Mouse (Mus musculus): Measurements from ENCODE around the gene Pkd2l1. TPM values are rescaled to one million over a fixed set of nuclear protein-coding genes. Genes with fewer than 3 reads are reported as not detected.

The Pkd2l1 gene
- 0.11 and 0.40 TPM in 2 replicates for polyA plus RNA-seq (2012; rRNA removed)

DNA sequence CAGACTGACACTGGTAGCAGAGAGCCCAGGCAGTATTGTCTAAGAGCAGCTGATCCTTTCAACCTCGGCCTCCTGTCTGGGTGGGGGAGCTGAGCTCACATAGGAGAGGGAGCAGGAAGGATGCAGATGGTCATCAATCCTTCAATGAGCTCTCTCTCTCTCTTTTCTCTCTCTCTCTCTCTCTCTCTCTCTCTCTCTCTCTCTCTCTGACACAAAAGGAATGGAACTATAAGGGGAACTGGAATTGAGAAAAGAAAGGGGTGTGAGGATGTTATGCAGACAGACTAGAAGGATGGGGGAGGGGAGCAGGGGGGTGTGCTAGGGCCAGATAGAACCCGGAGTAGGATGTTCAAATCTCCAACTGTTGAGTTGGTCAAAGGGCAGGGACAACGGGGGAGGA lies at the start of gene Pkd2l1:
Gene Pkd2l1 (minus strand): TSS at position 101 of the 400 bp plus-strand sequence.
- whole genome bisulfite sequencing: 30% methylated on average over 3 of the region's 3 CpGs
- DNase-seq (ENCODE audit: low read depth, low spot score): no peak

DNA sequence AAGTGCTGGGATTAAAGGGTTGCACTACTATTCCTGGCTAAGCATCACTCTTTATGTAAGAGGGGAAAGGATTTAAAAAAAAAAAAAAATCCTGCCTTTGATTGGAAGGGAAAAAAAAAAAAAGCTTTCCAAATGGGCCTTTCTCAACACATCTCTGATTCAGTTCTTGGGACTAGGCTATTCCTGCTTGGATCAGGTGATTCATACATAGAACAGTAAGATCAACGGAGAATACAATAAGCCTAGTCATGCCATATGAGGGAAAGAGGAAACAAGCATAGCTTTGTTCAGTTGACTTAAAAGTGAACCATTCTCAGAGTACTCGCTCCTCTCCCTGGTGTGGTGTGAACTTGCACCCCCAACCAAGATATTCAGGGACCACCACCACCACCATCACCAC lies 46.7 kb upstream of the Pkd2l1 start:
- DNase-seq (ENCODE audit: low read depth, low spot score): no peak
- 52% methylated on average over 2 of the region's 2 CpGs for WGBS

DNA sequence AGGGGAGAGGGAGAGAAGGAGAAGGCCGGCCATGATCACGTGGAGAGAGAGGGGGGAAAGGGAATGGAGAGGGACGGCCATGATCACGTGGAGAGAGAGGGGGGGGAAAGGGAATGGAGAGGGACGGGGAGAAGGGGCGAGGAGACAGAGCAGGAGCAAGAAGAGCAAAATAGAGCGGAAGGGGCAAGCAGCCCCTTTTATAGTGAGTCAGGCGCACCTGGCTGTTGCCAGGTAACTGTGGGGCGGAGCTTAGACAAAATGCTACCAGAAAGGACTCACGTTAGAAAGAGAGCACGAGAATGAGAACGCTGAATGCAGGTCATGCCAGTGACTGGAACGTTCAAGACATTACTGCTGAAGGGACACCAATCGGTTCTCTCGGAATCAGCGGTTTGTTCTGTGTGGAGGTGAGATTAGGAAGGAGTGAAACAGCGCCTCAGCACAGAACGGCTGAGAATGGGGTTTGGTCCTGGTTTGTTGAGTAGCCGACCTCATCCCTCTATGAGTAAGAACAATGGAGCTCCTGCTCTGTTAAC lies 45.3 kb upstream of the Pkd2l1 start:
- WGBS: 9% methylated on average over 19 of the region's 19 CpGs
- DNase-seq (ENCODE audit: low read depth, low spot score): no peak

DNA sequence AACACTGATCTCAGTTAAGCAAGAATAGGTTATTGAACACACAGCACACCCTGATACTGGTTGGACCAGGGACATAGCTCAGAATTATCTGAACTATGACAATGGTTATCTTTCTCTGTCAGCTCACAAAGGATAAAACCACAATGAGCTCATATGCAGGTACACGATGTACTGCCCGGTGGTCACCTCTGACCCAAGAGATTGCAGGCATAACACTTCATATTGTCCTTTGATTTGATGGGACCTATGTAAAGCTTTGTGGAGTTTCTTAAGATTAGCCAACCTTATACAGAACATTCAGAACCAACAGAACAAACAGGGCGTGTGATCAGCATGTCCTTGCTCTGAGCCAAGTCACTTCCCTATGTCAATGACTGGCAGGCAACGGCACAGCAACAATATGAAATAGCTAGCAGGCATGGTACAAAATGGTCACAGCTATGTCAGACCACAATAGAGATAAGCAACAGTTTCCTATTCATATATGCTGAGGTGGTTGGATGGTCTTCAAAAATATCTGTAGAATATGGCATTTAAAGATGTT lies 39.4 kb upstream of the Pkd2l1 start:
- no peak for DNase-seq (ENCODE audit: low read depth, low spot score)
- WGBS: 72% methylated on average over 4 of the region's 4 CpGs

DNA sequence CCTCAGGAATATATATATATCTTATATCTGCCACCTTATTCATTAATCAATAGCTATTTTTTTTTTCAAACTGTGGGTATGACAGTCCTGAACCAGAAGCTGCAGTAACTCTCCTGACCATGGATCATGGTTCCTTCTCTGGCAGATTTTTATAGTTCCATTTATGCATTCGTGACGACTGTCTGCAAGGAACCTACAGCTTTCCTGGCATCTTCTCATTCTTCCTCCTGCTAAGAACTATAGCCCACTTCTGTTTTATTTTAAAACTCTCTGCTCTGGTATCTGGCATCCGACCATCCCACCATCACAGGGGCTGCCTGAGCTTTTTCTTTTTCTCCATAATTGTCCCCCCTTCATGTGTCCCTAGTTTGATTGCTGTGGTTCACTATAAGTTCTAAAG lies 38.0 kb upstream of the Pkd2l1 start:
- no peak for DNase-seq (ENCODE audit: low read depth, low spot score)
- WGBS: 60% methylated on average over 3 of the region's 3 CpGs

DNA sequence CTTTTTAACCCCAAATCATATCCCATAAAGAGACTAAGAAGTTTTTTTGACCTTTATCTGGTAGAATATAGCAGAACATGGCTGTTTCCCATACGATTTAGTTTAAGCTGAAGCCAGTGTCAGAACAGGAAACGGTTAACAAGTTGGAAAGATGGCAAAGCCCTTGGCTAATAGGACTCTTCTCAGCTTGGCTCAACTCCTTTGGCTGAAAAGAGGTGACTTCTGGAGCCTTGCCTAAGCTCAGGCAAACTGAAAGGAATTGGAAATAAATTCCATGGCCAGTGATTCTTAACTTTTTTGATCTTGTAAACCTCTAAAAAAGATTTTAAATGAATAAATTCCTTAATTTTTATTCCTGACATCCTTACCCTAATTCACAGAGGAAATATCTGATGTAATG lies 37.5 kb upstream of the Pkd2l1 start:
- WGBS: 73% methylated on average over 2 of the region's 2 CpGs
- no peak for DNase-seq (ENCODE audit: low read depth, low spot score)

DNA sequence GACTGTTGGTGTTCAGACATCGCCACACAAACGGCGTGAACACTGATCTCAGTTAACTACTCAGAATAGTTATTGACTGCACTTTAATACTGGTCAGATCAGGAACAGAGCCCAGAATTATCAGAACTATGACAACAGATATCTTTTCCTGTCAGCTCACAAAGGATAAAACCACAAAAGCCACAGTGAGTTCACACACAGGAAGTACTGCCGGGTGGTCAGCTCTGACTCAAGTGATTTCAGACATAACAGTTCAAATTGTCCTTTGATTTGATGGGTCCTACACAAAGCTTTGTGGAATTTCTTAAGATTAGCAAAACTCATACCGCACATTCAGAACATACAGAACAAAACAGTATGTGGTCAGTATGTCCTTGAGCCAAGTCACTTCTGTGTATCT lies 33.5 kb upstream of the Pkd2l1 start:
- no peak for DNase-seq (ENCODE audit: low read depth, low spot score)
- 84% methylated on average over 5 of the region's 5 CpGs for WGBS

DNA sequence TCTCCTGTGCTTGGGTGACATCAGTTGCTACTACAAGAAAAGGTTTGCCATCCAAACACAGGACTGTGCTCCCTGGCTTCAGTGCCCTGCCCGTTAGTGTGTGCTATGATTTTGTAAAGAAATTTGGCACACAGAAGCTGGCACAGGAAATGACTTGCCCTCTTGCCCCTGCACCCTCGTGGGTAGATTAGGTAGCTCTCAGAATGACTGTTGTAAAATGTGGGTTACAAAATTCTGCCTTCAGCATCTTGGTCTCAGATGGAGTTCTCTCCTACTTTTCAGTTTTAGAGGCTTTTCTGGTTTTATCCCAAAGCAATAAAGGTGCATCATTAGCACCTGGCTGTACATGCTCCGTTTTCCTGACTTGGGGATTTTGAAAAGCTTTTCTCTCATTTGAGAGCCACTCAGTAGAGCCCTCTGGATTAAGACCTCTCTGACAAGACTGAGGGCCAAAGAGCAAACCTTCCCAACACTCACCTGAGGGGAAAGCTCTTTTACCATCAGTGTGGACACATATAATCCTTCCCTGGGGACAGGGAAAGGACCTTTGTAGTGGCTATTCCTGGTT lies 25.8 kb upstream of the Pkd2l1 start:
- DNase-seq (ENCODE audit: low read depth, low spot score): no peak
- 25% methylated on average over 3 of the region's 3 CpGs for WGBS

DNA sequence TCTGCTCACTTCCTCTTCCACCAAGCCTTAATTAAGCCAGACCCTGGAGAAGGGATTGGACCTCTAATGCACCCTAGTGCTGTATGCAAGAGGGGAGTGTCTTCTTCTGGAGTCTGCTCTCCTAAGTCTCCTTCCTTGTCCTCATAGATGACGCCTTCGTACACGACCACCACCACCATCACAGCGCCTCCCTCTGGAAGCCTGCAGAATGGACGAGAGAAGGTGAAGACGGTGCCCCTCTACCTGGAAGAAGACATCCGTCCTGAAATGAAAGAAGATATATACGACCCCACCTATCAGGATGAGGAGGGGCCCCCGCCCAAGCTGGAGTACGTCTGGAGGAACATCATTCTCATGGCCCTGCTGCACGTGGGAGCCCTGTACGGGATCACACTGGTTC lies 23.0 kb upstream of the Pkd2l1 start:
- 73% methylated on average over 12 of the region's 12 CpGs for WGBS
- DNase-seq (ENCODE audit: low read depth, low spot score): no peak

DNA sequence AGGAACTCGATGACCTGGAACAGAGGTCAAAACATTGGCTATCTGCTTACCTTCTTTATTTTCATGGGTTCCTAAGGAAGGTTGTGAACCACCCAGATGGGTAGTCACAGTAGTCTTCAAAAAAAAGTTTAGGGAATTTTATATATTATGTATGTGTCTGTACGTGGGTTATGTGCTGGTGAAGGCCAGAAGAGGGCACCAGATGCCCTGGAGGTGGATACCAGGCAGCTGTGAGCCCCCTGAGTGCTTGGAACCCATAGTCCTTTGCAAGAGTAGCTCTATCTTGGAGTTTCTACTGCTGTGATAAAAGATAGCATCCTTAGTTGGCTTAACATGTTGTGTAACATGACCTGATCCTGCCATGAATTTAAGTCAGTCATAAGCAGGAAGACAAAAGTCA lies 14.8 kb upstream of the Pkd2l1 start:
- 59% methylated on average over 2 of the region's 2 CpGs for WGBS
- no peak for DNase-seq (ENCODE audit: low read depth, low spot score)

DNA sequence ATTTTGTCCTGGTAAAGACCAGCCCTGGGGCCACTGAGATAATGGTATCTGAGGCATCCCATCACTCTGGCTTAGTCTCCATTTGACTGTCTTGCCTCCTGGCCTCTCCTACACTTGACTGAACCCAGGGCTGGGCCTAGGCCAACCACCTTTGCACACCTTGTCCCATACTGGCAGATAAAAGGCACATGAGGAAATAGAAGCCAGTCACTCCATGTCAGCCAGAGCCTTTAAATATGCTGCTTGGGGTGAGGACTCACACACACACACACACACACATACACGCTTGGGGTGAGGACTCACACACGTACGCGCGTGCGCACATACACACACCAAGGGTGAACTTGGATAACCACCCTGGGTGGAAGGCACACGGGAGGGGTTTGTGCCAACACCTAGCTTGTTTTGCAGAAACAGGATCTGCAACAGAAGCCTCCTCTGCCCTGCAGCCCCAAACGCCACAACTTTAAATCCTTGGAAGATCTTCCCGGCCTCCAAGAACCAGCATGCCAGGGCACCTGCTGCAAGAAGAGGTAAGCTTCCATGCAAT lies 10.8 kb upstream of the Pkd2l1 start, which contains the start of gene Scd3:
Gene Scd3 (plus strand): TSS at position 255 of the 550 bp plus-strand sequence.
- no peak for DNase-seq (ENCODE audit: low read depth, low spot score)
- WGBS: 94% methylated on average over 9 of the region's 9 CpGs

DNA sequence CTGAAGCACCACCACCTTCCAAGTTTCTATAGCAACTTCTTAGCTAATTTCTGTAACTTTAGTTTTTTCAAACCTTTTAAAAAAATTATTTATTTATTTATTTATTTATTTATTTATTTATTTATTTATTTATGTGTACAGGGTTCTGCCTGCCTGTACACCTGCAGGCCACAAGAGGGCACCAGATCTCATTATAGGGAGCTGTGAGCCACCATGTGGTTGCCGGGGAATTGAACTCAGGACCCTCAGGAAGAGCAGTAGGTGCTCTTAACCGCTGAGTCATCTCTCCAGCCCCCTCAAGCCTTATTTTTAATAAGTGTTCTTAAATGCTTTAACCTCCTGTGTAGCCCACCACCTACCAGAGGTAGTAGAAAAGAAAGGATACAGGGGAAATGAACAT lies 6.7 kb upstream of the Pkd2l1 start:
- DNase-seq (ENCODE audit: low read depth, low spot score): no peak
- WGBS: 74% methylated on average over 2 of the region's 2 CpGs

DNA sequence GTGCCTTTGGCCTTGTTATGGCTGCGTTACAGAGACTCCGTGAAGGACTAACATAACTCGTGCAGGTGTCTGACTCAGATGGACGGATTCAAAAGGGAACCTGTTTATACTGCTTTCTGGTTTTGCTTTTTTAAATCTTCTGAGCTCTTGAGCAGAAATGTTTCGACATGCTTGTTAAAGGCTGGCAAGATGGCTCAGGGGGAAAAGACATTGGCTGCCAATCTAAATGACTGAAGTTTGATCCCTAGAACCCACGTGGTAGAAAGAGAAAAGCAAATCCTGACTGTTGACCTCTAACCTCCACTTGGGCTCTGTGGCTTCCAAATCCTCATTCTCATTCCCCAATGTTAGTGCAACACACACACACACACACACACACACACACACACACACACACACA lies 6.3 kb upstream of the Pkd2l1 start:
- WGBS: 80% methylated on average over 6 of the region's 6 CpGs
- DNase-seq (ENCODE audit: low read depth, low spot score): no peak

DNA sequence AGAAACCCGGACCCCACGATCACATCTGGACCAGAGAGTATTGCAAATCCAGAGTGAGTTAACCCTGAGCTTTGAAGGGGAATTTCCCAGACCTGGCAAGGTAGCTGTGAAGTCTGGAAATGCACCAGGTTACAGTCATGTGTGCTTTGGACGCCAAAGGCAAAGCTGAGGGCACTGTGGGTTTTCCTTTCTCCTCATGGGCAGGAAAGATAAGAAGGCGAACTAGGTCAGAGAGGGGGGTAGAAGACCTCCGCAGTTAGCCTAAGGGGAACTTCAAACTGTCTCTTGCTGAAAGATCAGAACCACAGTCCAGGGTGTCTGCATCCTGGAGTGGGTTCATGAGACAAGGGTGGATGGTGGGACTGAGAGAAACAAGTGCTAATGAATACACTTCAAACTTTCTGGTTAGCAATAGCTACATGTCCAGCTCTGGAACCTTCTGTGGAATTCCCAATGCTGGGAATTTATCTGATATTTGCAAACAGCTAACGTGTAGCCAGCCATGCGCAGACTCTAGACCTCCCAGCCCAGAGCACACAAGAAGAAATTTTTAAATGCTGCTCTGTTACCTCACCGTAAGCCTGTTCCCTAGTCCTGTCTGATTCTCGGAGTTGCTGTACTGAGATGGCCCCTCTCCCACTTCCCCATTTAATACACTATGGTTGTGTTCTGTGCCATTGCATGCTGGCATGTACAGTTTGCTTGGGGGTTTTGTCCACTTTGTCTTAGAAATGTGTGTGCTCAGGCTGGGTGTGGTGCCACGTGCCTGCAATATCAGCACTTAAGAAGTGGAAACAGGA lies 5.0 kb upstream of the Pkd2l1 start:
- DNase-seq (ENCODE audit: low read depth, low spot score): no peak
- WGBS: 82% methylated on average over 10 of the region's 10 CpGs

DNA sequence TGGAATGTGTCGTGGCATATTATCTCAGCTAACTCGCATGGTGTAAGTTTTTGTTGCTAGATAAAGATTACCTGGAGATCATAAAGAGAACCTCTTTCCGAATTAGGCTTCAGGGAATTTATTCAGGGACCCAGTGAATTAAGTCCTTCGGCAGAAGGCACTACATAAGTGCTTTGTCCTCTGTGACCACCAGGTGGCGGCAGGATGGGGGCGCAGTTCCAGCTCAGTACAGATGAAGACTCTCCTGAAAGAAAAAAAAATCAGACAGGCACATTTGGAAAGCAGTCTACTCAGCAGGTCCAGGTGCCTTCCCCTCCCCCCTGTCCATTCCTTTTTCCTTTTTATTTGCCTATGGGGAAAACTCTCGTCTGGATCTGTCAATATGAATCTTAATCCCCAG lies 2.9 kb upstream of the Pkd2l1 start:
- DNase-seq (ENCODE audit: low read depth, low spot score): peak; percentile 13
- WGBS: 13% methylated on average over 7 of the region's 7 CpGs

DNA sequence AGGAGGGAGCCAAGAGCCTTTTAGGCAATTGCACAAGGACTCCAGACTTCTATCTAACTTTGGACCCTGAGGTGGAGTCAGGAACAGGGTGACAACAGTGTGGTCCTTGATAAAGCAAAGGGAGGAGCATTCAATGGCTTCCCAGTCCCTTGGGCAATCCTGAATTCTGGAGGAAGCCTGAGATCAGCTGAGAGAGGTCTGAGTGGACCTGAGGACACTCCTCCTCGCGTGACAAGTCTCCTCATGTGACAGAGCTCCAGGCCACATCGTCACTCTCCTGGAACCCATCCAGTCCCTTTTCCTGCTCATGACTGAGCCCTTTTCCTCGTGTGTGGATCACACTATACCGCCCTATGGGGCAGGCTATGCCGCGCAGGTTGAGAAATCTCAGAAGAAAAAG lies 1.7 kb upstream of the Pkd2l1 start:
- DNase-seq (ENCODE audit: low read depth, low spot score): no peak
- WGBS: 52% methylated on average over 7 of the region's 7 CpGs

DNA sequence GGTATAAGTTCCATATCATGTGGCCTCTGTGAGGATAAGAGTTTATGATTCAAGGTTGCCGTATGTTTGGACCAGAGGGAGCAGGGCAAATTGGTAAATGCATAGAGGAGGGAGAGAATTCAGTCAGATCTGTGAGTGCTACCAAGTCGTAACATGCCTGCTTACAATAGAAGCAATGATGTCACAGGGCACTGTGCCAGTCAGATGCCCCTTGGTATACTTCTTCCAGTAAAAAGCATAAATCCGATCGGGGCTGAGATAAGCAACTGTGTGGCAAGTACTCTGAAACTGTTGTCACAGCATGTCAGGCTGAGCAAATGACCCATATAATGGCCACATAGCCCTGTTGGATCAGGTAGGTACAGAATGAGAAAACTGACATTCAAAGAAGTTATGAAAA lies 3.2 kb downstream of the Pkd2l1 start:
- 47% methylated on average over 4 of the region's 4 CpGs for WGBS
- no peak for DNase-seq (ENCODE audit: low read depth, low spot score)

DNA sequence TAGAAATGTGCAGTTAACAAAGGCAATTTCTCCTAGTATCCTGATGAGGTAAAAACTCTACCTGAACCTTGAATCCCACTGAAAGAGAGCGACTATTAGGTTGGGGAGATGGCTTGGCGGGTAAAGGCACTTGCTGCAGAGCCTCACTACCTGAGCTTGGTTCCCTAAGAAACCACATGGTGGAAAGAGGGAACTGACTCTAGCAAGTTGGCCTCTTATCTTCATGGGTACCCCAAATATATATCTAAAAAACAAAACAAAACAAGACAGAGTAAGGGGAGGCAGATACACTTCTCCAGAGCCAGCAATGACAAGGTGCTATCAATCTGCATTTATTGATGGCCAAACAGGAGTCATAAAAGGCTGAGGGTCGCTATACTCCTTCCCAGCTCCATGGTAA lies 8.3 kb downstream of the Pkd2l1 start:
- DNase-seq (ENCODE audit: low read depth, low spot score): no peak
- WGBS: 52% methylated on average over 3 of the region's 3 CpGs

DNA sequence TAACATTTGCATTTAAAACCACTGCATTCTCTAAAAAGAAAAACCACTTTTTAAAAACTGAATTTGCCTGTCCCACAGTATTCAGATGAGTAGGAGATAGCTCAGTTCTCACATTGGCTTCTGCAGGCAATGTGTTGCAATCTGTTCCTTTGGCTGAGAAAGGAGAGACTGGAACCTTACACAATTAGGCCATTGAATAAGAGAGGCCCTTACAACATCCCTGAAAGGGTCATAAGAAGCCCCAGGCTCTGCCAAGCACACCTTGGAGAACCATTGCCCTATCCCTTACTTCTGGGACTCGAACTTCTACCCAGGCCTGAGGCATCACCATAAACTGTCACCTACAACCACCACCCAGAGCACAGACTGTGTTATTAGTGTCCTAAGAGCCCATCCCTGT lies 11.7 kb downstream of the Pkd2l1 start:
- no peak for DNase-seq (ENCODE audit: low read depth, low spot score)
- 76% methylated on average over 1 of the region's 1 CpGs for WGBS

DNA sequence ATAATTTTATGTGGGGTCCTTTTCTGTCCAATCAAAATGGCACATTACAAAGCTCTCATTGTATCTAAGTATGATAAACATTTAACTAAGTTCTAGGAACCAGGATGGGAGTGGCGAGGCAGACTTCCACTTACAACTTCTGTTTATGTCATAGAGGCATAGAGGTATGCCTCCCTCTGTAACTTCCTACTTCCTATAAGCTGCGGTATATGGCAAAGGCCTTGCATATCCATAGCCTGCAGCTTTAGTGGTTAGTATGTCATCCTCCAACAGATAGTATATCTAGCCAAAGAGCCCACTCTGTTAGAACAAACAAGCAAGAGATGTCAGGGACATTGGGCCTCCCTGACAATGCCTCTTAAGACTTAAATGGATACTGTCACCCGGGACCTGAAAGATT lies 15.5 kb downstream of the Pkd2l1 start:
- WGBS: 72% methylated on average over 3 of the region's 3 CpGs
- DNase-seq (ENCODE audit: low read depth, low spot score): no peak

DNA sequence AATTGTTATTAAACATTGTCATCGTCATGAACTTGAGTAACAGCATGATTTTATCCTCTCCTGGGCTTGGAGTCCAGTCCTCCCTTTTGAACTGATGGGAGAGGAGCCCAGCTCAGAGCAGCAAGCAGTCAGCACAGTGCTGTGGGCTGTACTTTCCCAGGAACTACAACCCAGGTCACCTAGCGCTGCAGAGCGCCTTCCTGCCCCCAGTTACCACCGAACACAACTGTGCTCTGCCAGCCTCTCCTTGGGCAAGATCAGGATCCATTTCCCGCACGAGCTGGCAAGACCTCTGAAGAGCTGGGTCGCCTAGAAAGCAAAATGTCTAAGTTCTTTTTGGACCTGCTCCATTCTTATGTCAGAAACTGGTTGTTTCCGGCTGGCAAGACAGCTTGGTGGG lies 17.4 kb downstream of the Pkd2l1 start:
- 60% methylated on average over 8 of the region's 8 CpGs for WGBS
- no peak for DNase-seq (ENCODE audit: low read depth, low spot score)
